Mouse (Mus musculus): ENCODE measurements around the gene Ube2a. TPM values are rescaled to one million over a fixed set of nuclear protein-coding genes. Genes with fewer than 3 reads are reported as not detected.
A peak's percentile ranks its signal among the peaks of the same experiment; 100 is the strongest.

Ube2a gene
- 115 and 119 TPM in 2 replicates for polyA plus RNA-seq (2015; fragmentation: Nextera tagmentation; extraction: Ambion mirVana)

- H3K27ac ChIP-seq (replicated peaks): peak within 1 kb of the TSS; percentile 80
- peaks cover 4% of the 10 kb centered on the region for H3K4me1 ChIP-seq (replicated peaks)
- H3K27me3 ChIP-seq: no peaks in the 10 kb centered on the region
- ATAC-seq (ENCODE audit: low FRiP score, low read depth): peak; percentile 17
- 23% methylated on average over 8 of the region's 8 CpGs for WGBS
- no peaks in the 10 kb centered on the region for H3K9me3 ChIP-seq
- H3K36me3 ChIP-seq: no peaks in the 10 kb centered on the region
- peak within 1 kb of the TSS; percentile 59 for H3K4me2 ChIP-seq
- peak within 1 kb of the TSS; percentile 73 for H3K4me3 ChIP-seq
- peak within 1 kb of the TSS; percentile 64 for H3K9ac ChIP-seq
Measured at GRCm38 (mm10) chrX:36873765-36874164, at the start of gene Ube2a, which contains the start of gene C330007P06Rik. Gene Ube2a, plus strand, starts transcription at chrX:36873900. Gene C330007P06Rik, minus strand, starts transcription at chrX:36874111.

GRCm38 (mm10) chrX:36823932-36824711 is 49.6 kb upstream of the Ube2a start:
- Histone ChIP-seq H3K4me1 (replicated peaks) (no peaks in the 10 kb centered on the region), H3K9ac (no peak overlapping the region), H3K27me3 (no peaks in the 10 kb centered on the region), H3K27ac (replicated peaks) (no peak overlapping the region), H3K4me3 (no peak overlapping the region), H3K36me3 (no peaks in the 10 kb centered on the region), H3K9me3 (no peaks in the 10 kb centered on the region), H3K4me2 (no peak overlapping the region)
- ATAC-seq (ENCODE audit: low FRiP score, low read depth): no peak
- WGBS: 86% methylated on average over 10 of the region's 10 CpGs

- Histone ChIP-seq H3K27ac (replicated peaks) (no peak overlapping the region), H3K4me3 (no peak overlapping the region), H3K27me3 (no peaks in the 10 kb centered on the region), H3K4me2 (no peak overlapping the region), H3K9me3 (no peaks in the 10 kb centered on the region), H3K4me1 (replicated peaks) (no peaks in the 10 kb centered on the region), H3K9ac (no peak overlapping the region), H3K36me3 (no peaks in the 10 kb centered on the region)
- WGBS: 63% methylated on average over 2 of the region's 2 CpGs
- no peak for ATAC-seq (ENCODE audit: low FRiP score, low read depth)
Measured at GRCm38 (mm10) chrX:36825032-36825431, 48.7 kb upstream of the Ube2a start.

GRCm38 (mm10) chrX:36826873-36827272 is 46.8 kb upstream of the Ube2a start:
- H3K9ac ChIP-seq: no peak overlapping the region
- no peak for ATAC-seq (ENCODE audit: low FRiP score, low read depth)
- 92% methylated on average over 5 of the region's 5 CpGs for WGBS
- no peaks in the 10 kb centered on the region for H3K27me3 ChIP-seq
- no peaks in the 10 kb centered on the region for H3K4me1 ChIP-seq (replicated peaks)
- H3K36me3 ChIP-seq: no peaks in the 10 kb centered on the region
- no peaks in the 10 kb centered on the region for H3K9me3 ChIP-seq
- no peak overlapping the region for H3K27ac ChIP-seq (replicated peaks)
- H3K4me2 ChIP-seq: no peak overlapping the region
- H3K4me3 ChIP-seq: no peak overlapping the region

GRCm38 (mm10) chrX:36830271-36830670 is 43.4 kb upstream of the Ube2a start:
- Histone ChIP-seq H3K36me3 (no peaks in the 10 kb centered on the region), H3K4me3 (no peak overlapping the region), H3K27me3 (no peaks in the 10 kb centered on the region), H3K27ac (replicated peaks) (no peak overlapping the region), H3K4me2 (no peak overlapping the region), H3K9ac (no peak overlapping the region), H3K4me1 (replicated peaks) (no peaks in the 10 kb centered on the region; the same call in 1 of the 2 replicates), H3K9me3 (no peaks in the 10 kb centered on the region)
- ATAC-seq (ENCODE audit: low FRiP score, low read depth): no peak
- 37% methylated on average over 5 of the region's 5 CpGs for WGBS

GRCm38 (mm10) chrX:36831632-36832031 is 42.1 kb upstream of the Ube2a start:
- no peak for ATAC-seq (ENCODE audit: low FRiP score, low read depth)
- Histone ChIP-seq H3K4me2 (no peak overlapping the region), H3K36me3 (no peaks in the 10 kb centered on the region), H3K9ac (no peak overlapping the region), H3K4me1 (replicated peaks) (no peaks in the 10 kb centered on the region; the same call in 1 of the 2 replicates), H3K27ac (replicated peaks) (no peak overlapping the region), H3K9me3 (no peaks in the 10 kb centered on the region), H3K27me3 (no peaks in the 10 kb centered on the region), H3K4me3 (no peak overlapping the region)
- 70% methylated on average over 4 of the region's 4 CpGs for WGBS

- ATAC-seq (ENCODE audit: low FRiP score, low read depth): peak; percentile 54; the same call in 1 of the 2 replicates
- 25% methylated on average over 19 of the region's 19 CpGs for WGBS
- H3K4me1 ChIP-seq (replicated peaks): no peaks in the 10 kb centered on the region; the same call in 1 of the 2 replicates
- no peaks in the 10 kb centered on the region for H3K27me3 ChIP-seq
- H3K9me3 ChIP-seq: no peaks in the 10 kb centered on the region
- H3K36me3 ChIP-seq: no peaks in the 10 kb centered on the region
- H3K9ac ChIP-seq: 0 out of 2 replicates have a peak overlapping the region, but pooled peaks have one; percentile 22
- H3K4me3 ChIP-seq: peak overlapping the region; percentile 35
- peak overlapping the region; percentile 62 for H3K27ac ChIP-seq (replicated peaks)
- H3K4me2 ChIP-seq: peak overlapping the region; percentile 56
Measured at GRCm38 (mm10) chrX:36833397-36834084, 40.2 kb upstream of the Ube2a start.

- Histone ChIP-seq H3K4me1 (replicated peaks) (no peaks in the 10 kb centered on the region; the same call in 1 of the 2 replicates), H3K27ac (replicated peaks) (no peak overlapping the region), H3K36me3 (no peaks in the 10 kb centered on the region), H3K9ac (no peak overlapping the region), H3K27me3 (no peaks in the 10 kb centered on the region), H3K4me3 (no peak overlapping the region), H3K9me3 (no peaks in the 10 kb centered on the region), H3K4me2 (no peak overlapping the region)
- ATAC-seq (ENCODE audit: low FRiP score, low read depth): no peak
- WGBS: 81% methylated on average over 6 of the region's 6 CpGs
Measured at GRCm38 (mm10) chrX:36837069-36837676, 36.5 kb upstream of the Ube2a start.

- H3K27ac ChIP-seq (replicated peaks): no peak overlapping the region
- H3K4me3 ChIP-seq: no peak overlapping the region
- H3K9ac ChIP-seq: no peak overlapping the region
- H3K4me2 ChIP-seq: no peak overlapping the region
- H3K27me3 ChIP-seq: no peaks in the 10 kb centered on the region
- ATAC-seq (ENCODE audit: low FRiP score, low read depth): no peak
- H3K36me3 ChIP-seq: no peaks in the 10 kb centered on the region
- no peaks in the 10 kb centered on the region for H3K9me3 ChIP-seq
- H3K4me1 ChIP-seq (replicated peaks): no peaks in the 10 kb centered on the region
- WGBS: 60% methylated on average over 7 of the region's 7 CpGs
Measured at GRCm38 (mm10) chrX:36839391-36839790, 34.3 kb upstream of the Ube2a start.

GRCm38 (mm10) chrX:36841698-36842097 is 32.0 kb upstream of the Ube2a start:
- WGBS: 90% methylated on average over 6 of the region's 6 CpGs
- ATAC-seq (ENCODE audit: low FRiP score, low read depth): no peak
- Histone ChIP-seq H3K4me3 (no peak overlapping the region), H3K4me1 (replicated peaks) (no peaks in the 10 kb centered on the region), H3K36me3 (no peaks in the 10 kb centered on the region), H3K4me2 (no peak overlapping the region), H3K9me3 (no peaks in the 10 kb centered on the region), H3K27me3 (no peaks in the 10 kb centered on the region), H3K27ac (replicated peaks) (no peak overlapping the region), H3K9ac (no peak overlapping the region)

GRCm38 (mm10) chrX:36843346-36843990 is 30.2 kb upstream of the Ube2a start:
- Histone ChIP-seq H3K9me3 (no peaks in the 10 kb centered on the region), H3K27ac (replicated peaks) (no peak overlapping the region), H3K36me3 (no peaks in the 10 kb centered on the region), H3K4me1 (replicated peaks) (no peaks in the 10 kb centered on the region), H3K27me3 (no peaks in the 10 kb centered on the region), H3K9ac (no peak overlapping the region), H3K4me2 (no peak overlapping the region), H3K4me3 (no peak overlapping the region)
- no peak for ATAC-seq (ENCODE audit: low FRiP score, low read depth)
- 73% methylated on average over 4 of the region's 4 CpGs for WGBS
